Mouse (Mus musculus) intestine, postnatal 0 days (tissue): ENCODE results near the gene Rspo4. TPM values are rescaled to one million over a fixed set of nuclear protein-coding genes. Genes with fewer than 3 reads are reported as not detected.
A peak's percentile ranks its signal among the peaks of the same experiment; 100 is the strongest.

Source experiments
- ATAC-seq: fragments of 200-750 bp; cut with Nextera tagmentation; 2 replicates; pipeline ENCODE4 v1.8.0; 2017; ENCODE audit warnings: mild to moderate bottlenecking, moderate TSS enrichment, moderate library complexity
- H3K27ac ChIP-seq: fragments of 300-500 bp; sonication (generic); 2 replicates; pipeline ENCODE4 v1.5.1; 2014; ENCODE audit warnings: mild to moderate bottlenecking, low read depth, low read length, moderate library complexity
- H3K27me3 ChIP-seq: fragments of 300-500 bp; sonication (generic); replicated peaks from 2 replicates; pipeline ENCODE4 v1.6.1; 2014; ENCODE audit warnings: low read length, mixed read lengths; ENCODE audit not compliant: control insufficient read depth, insufficient read depth
- H3K36me3 ChIP-seq: fragments of 300-500 bp; sonication (generic); 2 replicates; pipeline ENCODE4 v1.6.1; 2014; ENCODE audit warnings: mild to moderate bottlenecking, moderate library complexity; ENCODE audit not compliant: control insufficient read depth, insufficient read depth
- H3K4me1 ChIP-seq: fragments of 300-500 bp; sonication (generic); replicated peaks from 2 replicates; pipeline ENCODE4 v1.6.1; 2014; ENCODE audit warnings: antibody characterized with exemption, low read length, mixed read lengths; ENCODE audit not compliant: control insufficient read depth, insufficient read depth
- H3K4me2 ChIP-seq: fragments of 300-500 bp; sonication (generic); replicated peaks from 2 replicates; pipeline ENCODE4 v1.6.1; 2014; ENCODE audit warnings: low read depth, mild to moderate bottlenecking, moderate library complexity
- H3K4me3 ChIP-seq: fragments of 300-500 bp; sonication (generic); 2 replicates; pipeline ENCODE4 v1.5.1; 2014; ENCODE audit warnings: low read depth, low read length
- H3K9ac ChIP-seq: fragments of 300-500 bp; sonication (generic); 2 replicates; pipeline ENCODE4 v1.6.1; 2014; ENCODE audit warnings: mild to moderate bottlenecking, low read depth, low read length
- H3K9me3 ChIP-seq: fragments of 300-500 bp; sonication (generic); 2 replicates; pipeline ENCODE4 v1.6.1; 2016; ENCODE audit warnings: mixed run types; ENCODE audit not compliant: control insufficient read depth
- CTCF ChIP-seq: sonication (generic); IDR thresholded peaks from 2 replicates; pipeline ENCODE4 v1.5.1; 2016; ENCODE audit warnings: low read depth, mild to moderate bottlenecking, control low read depth, antibody characterized with exemption, moderate library complexity
- WGBS: fragments of 180-500 bp; shearing (Covaris S2); extraction: QIAGEN DNeasy Blood & Tissue Kit; methylation state at CpG from one replicate; pipeline ENCODE4 v1.1.7; 2014; 5-methylcytosine and 5-hydroxymethylcytosine counted together
- polyA plus RNA-seq: library from polyadenylated mRNA; unstranded; fragments of >200 nt; fragmentation: Nextera tagmentation; extraction: Ambion mirVana; gene quantifications from 2 replicates; pipeline ENCODE4 v1.2.1, GENCODE M21; 2015

Rspo4 gene
- not detected in 2 replicates for polyA plus RNA-seq

DNA sequence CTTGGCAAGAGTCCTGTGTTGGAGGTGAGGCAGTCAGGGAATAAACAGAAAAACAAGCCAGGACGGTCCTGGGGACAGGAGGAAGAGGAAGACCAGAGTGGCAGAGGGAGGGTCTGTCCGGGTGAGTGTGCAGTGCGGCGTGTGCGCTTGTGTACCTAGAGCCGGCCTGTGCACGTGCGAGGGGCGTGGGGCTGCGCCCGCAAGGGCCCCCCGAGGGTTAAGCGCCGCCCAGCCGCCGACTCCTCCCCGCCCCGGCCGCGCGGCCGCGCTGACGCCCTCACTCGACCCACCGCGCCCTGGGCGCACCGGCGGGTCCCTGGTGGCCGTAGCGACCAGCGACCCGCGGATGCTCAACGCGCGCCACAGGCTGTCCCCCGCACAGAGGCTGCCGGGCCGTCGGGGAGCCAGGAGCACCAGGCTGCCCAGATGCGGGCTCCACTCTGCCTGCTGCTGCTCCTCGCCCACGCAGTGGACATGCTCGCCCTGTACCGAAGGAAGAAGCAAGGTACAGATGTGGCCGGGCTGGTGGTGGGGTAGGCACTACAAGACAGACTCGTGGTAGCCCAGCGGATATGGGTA lies at the start of gene Rspo4:
Rspo4 (plus strand) TSS at position 280 of the 579 bp plus-strand sequence.
- H3K27me3 ChIP-seq = peaks cover 23% of the 10 kb centered on the region
- 0 out of 2 replicates have a peak, but pooled peaks have one; percentile 25 for ATAC-seq
- 2% methylated on average over 33 of the region's 50 CpGs for WGBS
- peak within 1 kb of the TSS; percentile 69 for H3K4me2 ChIP-seq
- no peaks in the 10 kb centered on the region for H3K4me1 ChIP-seq
- H3K9ac ChIP-seq = no peak within 1 kb of the TSS
- H3K36me3 ChIP-seq = no peaks in the 10 kb centered on the region
- TF ChIP-seq CTCF = no peak
- H3K9me3 ChIP-seq = no peaks in the 10 kb centered on the region
- H3K4me3 ChIP-seq = peak within 1 kb of the TSS; percentile 36
- H3K27ac ChIP-seq = no peak within 1 kb of the TSS

GRCm38 (mm10) chr2:151815586-151815985 lies 27.1 kb upstream of the Rspo4 start:
- H3K9ac ChIP-seq = no peak overlapping the region
- TF ChIP-seq CTCF = no peak
- no peaks in the 10 kb centered on the region for H3K36me3 ChIP-seq
- H3K27me3 ChIP-seq = no peaks in the 10 kb centered on the region
- no peaks in the 10 kb centered on the region for H3K9me3 ChIP-seq
- no peaks in the 10 kb centered on the region for H3K4me1 ChIP-seq
- WGBS = 76% methylated on average over 4 of the region's 4 CpGs
- H3K27ac ChIP-seq = no peak overlapping the region
- H3K4me3 ChIP-seq = no peak overlapping the region
- no peak overlapping the region for H3K4me2 ChIP-seq
- ATAC-seq = no peak

GRCm38 (mm10) chr2:151862257-151862810 lies 19.6 kb downstream of the Rspo4 start:
- H3K9me3 ChIP-seq = no peaks in the 10 kb centered on the region
- WGBS = 50% methylated on average over 5 of the region's 5 CpGs
- peak; percentile 71 for TF ChIP-seq CTCF

DNA sequence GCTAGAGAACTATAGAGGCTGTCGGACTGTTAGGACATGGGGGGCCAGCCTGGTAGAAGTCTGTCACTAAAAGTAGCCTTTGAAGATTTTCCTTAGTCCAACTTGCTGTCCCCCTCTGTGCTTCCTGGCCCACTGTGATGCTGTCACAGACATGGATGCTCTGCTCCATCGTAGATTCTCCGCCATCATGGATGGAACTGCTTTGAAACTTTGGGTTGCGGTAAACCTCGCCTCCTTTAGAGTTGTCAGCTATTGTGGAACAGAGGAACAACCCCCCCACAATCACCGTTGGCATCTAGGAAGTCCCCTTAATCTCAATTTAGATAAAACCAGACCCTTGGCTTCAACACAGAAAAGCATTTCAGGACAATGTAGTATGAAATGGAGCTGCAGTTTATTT lies 22.2 kb downstream of the Rspo4 start:
- TF ChIP-seq CTCF = no peak
- Histone ChIP-seq H3K27me3 (no peaks in the 10 kb centered on the region), H3K27ac (no peak overlapping the region), H3K4me1 (no peaks in the 10 kb centered on the region), H3K9me3 (no peaks in the 10 kb centered on the region), H3K4me2 (no peak overlapping the region), H3K4me3 (no peak overlapping the region), H3K36me3 (no peaks in the 10 kb centered on the region), H3K9ac (no peak overlapping the region)
- ATAC-seq = no peak
- WGBS = 84% methylated on average over 6 of the region's 6 CpGs

More at GRCm38 (mm10) chr2:151862257-151862810, 19.6 kb downstream of the Rspo4 start:
- H3K4me1 ChIP-seq = no peaks in the 10 kb centered on the region
- no peak overlapping the region for H3K4me3 ChIP-seq
- no peaks in the 10 kb centered on the region for H3K27me3 ChIP-seq
- H3K27ac ChIP-seq = no peak overlapping the region
- H3K4me2 ChIP-seq = no peak overlapping the region
- H3K9ac ChIP-seq = no peak overlapping the region
- H3K36me3 ChIP-seq = no peaks in the 10 kb centered on the region
- ATAC-seq = no peak

- Histone ChIP-seq H3K36me3 (no peaks in the 10 kb centered on the region), H3K4me1 (no peaks in the 10 kb centered on the region), H3K9me3 (no peaks in the 10 kb centered on the region), H3K27ac (no peak overlapping the region), H3K4me2 (no peak overlapping the region), H3K9ac (no peak overlapping the region), H3K27me3 (no peaks in the 10 kb centered on the region), H3K4me3 (no peak overlapping the region)
- 31% methylated on average over 4 of the region's 4 CpGs for WGBS
- ATAC-seq = 0 out of 2 replicates have a peak, but pooled peaks have one; percentile 19
- TF ChIP-seq CTCF = peak; percentile 78
Measured at GRCm38 (mm10) chr2:151866487-151866886, 23.8 kb downstream of the Rspo4 start.

DNA sequence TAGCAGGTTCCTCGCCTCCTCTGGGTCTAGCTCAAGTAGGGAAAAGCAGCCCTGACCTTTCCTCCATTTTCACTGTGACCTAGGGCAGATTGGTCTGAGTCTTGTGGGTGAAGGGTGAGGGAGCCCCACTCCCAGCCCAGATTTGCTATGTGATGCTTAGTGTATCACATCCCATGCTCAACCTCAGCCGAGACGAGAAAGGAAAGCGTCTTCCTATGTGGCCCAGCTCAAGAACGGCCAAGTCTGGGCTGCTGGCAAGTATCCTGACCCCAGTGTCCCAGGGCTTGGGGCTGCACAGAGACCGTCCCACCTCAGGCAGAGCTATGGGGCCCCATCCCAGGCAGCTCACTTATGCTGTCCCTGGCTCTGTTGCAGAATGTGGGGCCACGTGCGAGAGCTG lies 25.5 kb downstream of the Rspo4 start:
- H3K4me2 ChIP-seq = no peak overlapping the region
- H3K9me3 ChIP-seq = no peaks in the 10 kb centered on the region
- no peaks in the 10 kb centered on the region for H3K36me3 ChIP-seq
- H3K27me3 ChIP-seq = no peaks in the 10 kb centered on the region
- 74% methylated on average over 8 of the region's 8 CpGs for WGBS
- no peak overlapping the region for H3K9ac ChIP-seq
- no peak for TF ChIP-seq CTCF
- no peaks in the 10 kb centered on the region for H3K4me1 ChIP-seq
- no peak overlapping the region for H3K4me3 ChIP-seq
- no peak overlapping the region for H3K27ac ChIP-seq
- no peak for ATAC-seq
